Mouse (Mus musculus) regulatory T cell (primary cell): ENCODE results near the gene Ldlrad3.

Source experiments
- in situ Hi-C: fragments of 300-600 bp; cut with MboI, MseI; formaldehyde crosslinking; loops from one replicate; pipeline ENCODE4 v1.15.1; 2025; ENCODE audit warnings: high pct_unique_total_duplicates

Gene Ldlrad3

GRCm38 (mm10) chr2:102145036-102145435, 41.1 kb downstream of the Ldlrad3 start:
- in situ Hi-C loops: no loop called here

GRCm38 (mm10) chr2:102144311-102144710, 41.9 kb downstream of the Ldlrad3 start:
- in situ Hi-C loops: no loop called here

GRCm38 (mm10) chr2:102142654-102143271, 43.4 kb downstream of the Ldlrad3 start:
- in situ Hi-C loops: no loop called here

- in situ Hi-C loops: no loop called here
Observed at GRCm38 (mm10) chr2:102142197-102142623, 44.0 kb downstream of the Ldlrad3 start.

- in situ Hi-C loops: no loop called here
Observed at GRCm38 (mm10) chr2:102141199-102141598, 45.0 kb downstream of the Ldlrad3 start.

- in situ Hi-C loops: no loop called here
Observed at GRCm38 (mm10) chr2:102137922-102138321, 48.3 kb downstream of the Ldlrad3 start.

- in situ Hi-C loops: no loop called here
Observed at GRCm38 (mm10) chr2:102136184-102136583, 50.0 kb downstream of the Ldlrad3 start.

- in situ Hi-C loops: no loop called here
Observed at GRCm38 (mm10) chr2:102134510-102135262, 51.5 kb downstream of the Ldlrad3 start.

- in situ Hi-C loops: no loop called here
Observed at GRCm38 (mm10) chr2:102132945-102133558, 53.1 kb downstream of the Ldlrad3 start.

GRCm38 (mm10) chr2:102130198-102130845, 55.9 kb downstream of the Ldlrad3 start:
- in situ Hi-C loops: no loop called here

GRCm38 (mm10) chr2:102129235-102129634, 57.0 kb downstream of the Ldlrad3 start:
- in situ Hi-C loops: no loop called here

- in situ Hi-C loops: no loop called here
Observed at GRCm38 (mm10) chr2:102128500-102129030, 57.6 kb downstream of the Ldlrad3 start.

GRCm38 (mm10) chr2:102127791-102128387, 58.3 kb downstream of the Ldlrad3 start:
- in situ Hi-C loops: no loop called here

GRCm38 (mm10) chr2:102127221-102127620, 59.0 kb downstream of the Ldlrad3 start:
- in situ Hi-C loops: no loop called here

- in situ Hi-C loops: no loop called here
Observed at GRCm38 (mm10) chr2:102126076-102126475, 60.1 kb downstream of the Ldlrad3 start.

GRCm38 (mm10) chr2:102125042-102125441, 61.1 kb downstream of the Ldlrad3 start:
- in situ Hi-C loops: no loop called here

GRCm38 (mm10) chr2:102122146-102122515, 64.1 kb downstream of the Ldlrad3 start:
- in situ Hi-C loops: no loop called here

- in situ Hi-C loops: no loop called here
Observed at GRCm38 (mm10) chr2:102121440-102122145, 64.6 kb downstream of the Ldlrad3 start.

- in situ Hi-C loops: no loop called here
Observed at GRCm38 (mm10) chr2:102119751-102120505, 66.3 kb downstream of the Ldlrad3 start.

GRCm38 (mm10) chr2:102118988-102119460, 67.2 kb downstream of the Ldlrad3 start:
- in situ Hi-C loops: no loop called here
